Mouse (Mus musculus) brain, embryonic 14.5 days (tissue): Measurements from ENCODE around the gene Cpt1b. TPM values are rescaled to one million over a fixed set of nuclear protein-coding genes. Genes with fewer than 3 reads are reported as not detected.

Experiments used
- DNase-seq: peaks from one replicate; pipeline ENCODE4 v3.0.0-alpha.2; 2011; ENCODE audit warnings: low read depth
- CTCF ChIP-seq: fragments of 200-500 bp; IDR thresholded peaks from 2 replicates; pipeline ENCODE4 v1.5.1; 2012; ENCODE audit warnings: inconsistent platforms, mild to moderate bottlenecking, moderate library complexity, borderline replicate concordance; ENCODE audit not compliant: insufficient read depth, insufficient read length; ENCODE audit errors: extremely low read depth
- POLR2A ChIP-seq: fragments of 200-500 bp; IDR thresholded peaks from 2 replicates; pipeline ENCODE4 v1.6.1; 2012; ENCODE audit warnings: mild to moderate bottlenecking, inconsistent platforms, borderline replicate concordance; ENCODE audit not compliant: poor library complexity, insufficient read depth, insufficient read length, severe bottlenecking; ENCODE audit errors: extremely low read depth
- polyA plus RNA-seq: library from polyadenylated mRNA; depleted of rRNA; stranded (reverse); fragments of >200 nt; gene quantifications from 2 replicates; pipeline ENCODE4 v1.2.3, GENCODE M21; 2012; rRNA removed

The Cpt1b gene
- polyA plus RNA-seq, 1 experiment = 8.6 TPM

- peak; percentile 5 for DNase-seq
- TF ChIP-seq CTCF = no peak
- no peak for TF ChIP-seq POLR2A
Measured at GRCm38 (mm10) chr15:89377938-89378828, 47.5 kb downstream of the Cpt1b start.

- no peak for TF ChIP-seq CTCF
- DNase-seq = no peak
Measured at GRCm38 (mm10) chr15:89377362-89377761, 48.3 kb downstream of the Cpt1b start.

DNA sequence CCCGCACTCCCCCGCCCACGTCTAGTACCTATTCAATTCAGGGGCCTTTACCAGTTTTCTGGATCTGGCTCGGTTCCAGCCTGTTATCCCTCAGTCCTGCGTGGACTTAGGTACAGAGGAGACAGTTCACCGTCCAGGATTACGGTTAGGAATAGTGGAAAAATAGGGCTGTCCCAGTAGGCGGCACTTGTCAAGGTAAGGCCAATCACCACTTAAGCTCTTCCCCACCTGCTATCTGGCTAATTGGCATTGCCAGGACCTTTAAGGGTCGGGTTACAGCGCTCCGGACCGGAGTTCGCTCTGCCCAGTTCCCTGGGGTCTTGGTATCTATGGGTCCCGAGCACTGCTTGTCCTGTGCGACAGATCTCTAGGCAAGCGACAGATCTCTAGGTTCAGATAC is 48.7 kb downstream of the Cpt1b start, which contains the start of gene Tymp:
Gene Tymp (minus strand): TSS at position 83 of the 400 bp plus-strand sequence.
- no peak for DNase-seq
- TF ChIP-seq CTCF = no peak
- no peak for TF ChIP-seq POLR2A

GRCm38 (mm10) chr15:89376040-89376439 is 49.6 kb downstream of the Cpt1b start:
- TF ChIP-seq CTCF = no peak
- no peak for TF ChIP-seq POLR2A

GRCm38 (mm10) chr15:89374801-89375534 is 50.7 kb downstream of the Cpt1b start:
- no peak for TF ChIP-seq POLR2A
- no peak for TF ChIP-seq CTCF
- no peak for DNase-seq

More at GRCm38 (mm10) chr15:89376040-89376439, 49.6 kb downstream of the Cpt1b start:
- DNase-seq = no peak

DNA sequence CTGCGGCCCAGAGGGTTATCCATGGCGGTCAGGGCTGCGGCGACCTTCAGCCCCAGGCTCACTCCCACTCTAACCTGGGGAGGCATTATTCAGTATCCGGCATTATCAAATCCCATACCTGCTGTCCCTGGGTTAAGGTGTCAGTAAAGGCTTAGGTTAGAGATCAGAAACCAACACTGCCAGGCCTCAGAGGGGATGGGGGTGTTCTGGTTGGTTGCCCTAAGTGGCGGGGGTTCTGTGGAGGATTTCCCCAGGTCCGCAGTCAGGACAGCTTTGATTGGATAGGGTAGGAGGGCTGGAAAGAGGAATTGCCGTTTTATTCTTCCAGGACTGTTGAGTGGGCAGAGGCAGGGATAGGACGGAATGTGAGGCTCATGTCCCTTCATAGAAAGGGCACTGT is 51.3 kb downstream of the Cpt1b start:
- no peak for TF ChIP-seq POLR2A
- no peak for TF ChIP-seq CTCF

GRCm38 (mm10) chr15:89373762-89374248 is 51.9 kb downstream of the Cpt1b start, which contains the start of gene Sco2:
TSS of gene Sco2 (minus strand) at chr15:89373846.
- DNase-seq = peak; percentile 96
- TF ChIP-seq POLR2A (peak; percentile 62; the same call in 1 of the 2 replicates), CTCF (peak; percentile 96)

More for the DNA sequence above, 51.3 kb downstream of the Cpt1b start:
- no peak for DNase-seq

DNA sequence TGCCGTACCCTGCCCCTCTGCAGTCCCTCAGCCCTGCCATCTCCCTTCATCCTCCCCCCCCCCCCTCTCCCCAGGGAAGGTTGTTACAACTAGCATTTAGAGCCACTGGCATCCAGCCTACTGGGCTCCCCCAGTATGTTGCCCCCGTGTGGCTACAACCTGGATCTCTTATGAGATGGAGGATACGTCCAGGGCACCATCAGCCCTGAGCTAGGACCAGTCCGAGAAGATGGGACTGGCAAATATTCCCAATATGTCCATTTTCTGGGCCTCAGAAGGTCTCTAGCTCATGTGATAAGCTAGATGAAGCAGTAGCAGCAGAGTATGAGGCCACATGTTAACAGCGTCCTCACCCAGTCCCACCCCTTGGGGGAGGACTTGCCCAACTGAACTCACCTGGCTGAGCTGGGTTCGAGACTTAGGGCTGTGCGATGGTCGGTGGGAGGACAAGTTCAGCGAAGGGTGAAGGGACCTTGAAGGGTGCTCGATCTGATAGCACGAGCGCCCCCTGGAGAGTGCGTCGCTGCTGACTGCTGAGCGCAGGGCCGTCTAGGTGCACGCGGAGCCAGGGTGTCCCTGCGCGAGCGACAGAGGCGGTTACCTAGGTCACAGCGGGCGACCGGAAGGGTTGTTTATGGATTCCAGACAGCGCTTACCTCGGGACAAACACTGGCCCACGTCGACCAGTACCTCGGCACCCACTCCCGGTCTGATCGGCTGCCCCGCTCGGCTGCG is 52.5 kb downstream of the Cpt1b start:
- no peak for TF ChIP-seq POLR2A
- peak; percentile 54 for TF ChIP-seq CTCF
- DNase-seq = peak; percentile 87

DNA sequence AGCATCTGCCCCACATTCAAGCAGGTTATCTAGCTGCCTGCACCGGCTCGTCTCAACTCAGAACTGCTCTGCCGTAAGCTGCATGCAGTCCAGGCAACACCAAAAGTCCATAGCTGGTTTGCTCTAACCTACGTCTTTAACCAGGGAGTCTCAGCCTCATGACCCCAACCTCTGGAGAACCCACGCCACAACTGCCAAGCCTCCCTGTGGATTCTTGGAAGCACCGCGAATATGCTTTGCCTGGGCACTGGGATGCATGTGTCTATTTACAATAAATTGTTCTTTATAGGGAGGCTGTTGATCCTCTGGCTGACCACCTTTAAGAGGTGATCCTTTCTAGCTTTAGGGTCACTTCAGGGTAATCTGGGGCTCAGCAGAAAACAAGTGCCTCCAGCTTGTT is 53.1 kb downstream of the Cpt1b start:
- no peak for TF ChIP-seq POLR2A
- TF ChIP-seq CTCF = no peak
- DNase-seq = no peak

DNA sequence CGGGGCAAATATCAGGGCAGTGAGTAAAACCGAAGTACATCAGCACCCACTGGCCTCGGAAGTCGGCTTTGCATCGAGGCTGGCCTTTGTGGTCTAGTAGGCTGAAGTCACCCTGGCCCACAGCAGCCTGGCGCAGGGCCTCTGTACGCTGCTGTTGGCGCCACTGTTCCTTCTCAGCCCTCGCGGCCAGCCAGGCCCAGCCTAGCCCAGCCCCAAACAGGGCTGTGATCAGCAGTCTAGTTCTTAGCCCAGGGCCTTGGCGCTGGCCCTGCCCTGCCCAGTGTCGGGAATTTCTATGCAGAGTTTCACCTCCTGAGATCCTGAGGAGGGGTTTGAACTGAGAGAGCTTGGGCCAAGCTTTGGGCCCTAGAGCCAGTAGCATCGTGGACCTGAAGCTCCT is 53.6 kb downstream of the Cpt1b start:
- TF ChIP-seq POLR2A = no peak
- TF ChIP-seq CTCF = no peak
- DNase-seq = peak; percentile 11

Other genes starting within 250 kb of the Cpt1b start
- gene Plxnb2, start 245.1 kb downstream of the Cpt1b start, polyA plus RNA-seq = 194 and 213 TPM in 2 replicates
- gene Dennd6b, start 229.4 kb downstream of the Cpt1b start, polyA plus RNA-seq = 134 and 196 TPM in 2 replicates
- gene Ppp6r2, start 214.3 kb downstream of the Cpt1b start, polyA plus RNA-seq = 129 and 168 TPM in 2 replicates
- gene Sbf1, start 110.6 kb downstream of the Cpt1b start, polyA plus RNA-seq = 186 and 229 TPM in 2 replicates
- gene Adm2, start 103.1 kb downstream of the Cpt1b start, polyA plus RNA-seq = 0.11 TPM in 1 of 2 replicates, not detected in the other
- gene Miox, start 91.5 kb downstream of the Cpt1b start, polyA plus RNA-seq = not detected in 2 replicates
- gene Lmf2, start 70.2 kb downstream of the Cpt1b start, polyA plus RNA-seq = 26.5 and 32.5 TPM in 2 replicates
- 126 and 172 TPM in 2 replicates for gene Ncaph2, start 70.1 kb downstream of the Cpt1b start, polyA plus RNA-seq
- 30.7 and 37.2 TPM in 2 replicates for gene Sco2, start 52.0 kb downstream of the Cpt1b start, polyA plus RNA-seq
- 3.8 and 4.6 TPM in 2 replicates for gene Tymp, start 48.8 kb downstream of the Cpt1b start, polyA plus RNA-seq
- 2.4 and 3.2 TPM in 2 replicates for gene Odf3b, start 46.6 kb downstream of the Cpt1b start, polyA plus RNA-seq
- gene Klhdc7b, start 40.9 kb downstream of the Cpt1b start, polyA plus RNA-seq = 0.01 TPM in 1 of 2 replicates, not detected in the other
- gene Syce3, start 15.4 kb downstream of the Cpt1b start, polyA plus RNA-seq = not detected in 2 replicates
- gene C730034F03Rik, start 3.7 kb upstream of the Cpt1b start, polyA plus RNA-seq = 2.5 and 3.1 TPM in 2 replicates
- gene Gm44502, start 3.8 kb upstream of the Cpt1b start, polyA plus RNA-seq = 0.34 and 1.3 TPM in 2 replicates
- 79.4 and 82.4 TPM in 2 replicates for gene Chkb, start 4.0 kb upstream of the Cpt1b start, polyA plus RNA-seq
- 87.2 and 99.5 TPM in 2 replicates for gene Mapk8ip2, start 28.1 kb upstream of the Cpt1b start, polyA plus RNA-seq
- gene Arsa, start 51.6 kb upstream of the Cpt1b start, polyA plus RNA-seq = 25.3 and 28.6 TPM in 2 replicates
- 31.2 and 41.5 TPM in 2 replicates for gene Shank3, start 73.8 kb upstream of the Cpt1b start, polyA plus RNA-seq
- 9.4 and 9.7 TPM in 2 replicates for gene Acr, start 142.5 kb upstream of the Cpt1b start, polyA plus RNA-seq
- 90.4 and 103 TPM in 2 replicates for gene Rabl2, start 166.1 kb upstream of the Cpt1b start, polyA plus RNA-seq